Mouse (Mus musculus): ENCODE results near the gene Scfd2.

The Scfd2 gene

DNA sequence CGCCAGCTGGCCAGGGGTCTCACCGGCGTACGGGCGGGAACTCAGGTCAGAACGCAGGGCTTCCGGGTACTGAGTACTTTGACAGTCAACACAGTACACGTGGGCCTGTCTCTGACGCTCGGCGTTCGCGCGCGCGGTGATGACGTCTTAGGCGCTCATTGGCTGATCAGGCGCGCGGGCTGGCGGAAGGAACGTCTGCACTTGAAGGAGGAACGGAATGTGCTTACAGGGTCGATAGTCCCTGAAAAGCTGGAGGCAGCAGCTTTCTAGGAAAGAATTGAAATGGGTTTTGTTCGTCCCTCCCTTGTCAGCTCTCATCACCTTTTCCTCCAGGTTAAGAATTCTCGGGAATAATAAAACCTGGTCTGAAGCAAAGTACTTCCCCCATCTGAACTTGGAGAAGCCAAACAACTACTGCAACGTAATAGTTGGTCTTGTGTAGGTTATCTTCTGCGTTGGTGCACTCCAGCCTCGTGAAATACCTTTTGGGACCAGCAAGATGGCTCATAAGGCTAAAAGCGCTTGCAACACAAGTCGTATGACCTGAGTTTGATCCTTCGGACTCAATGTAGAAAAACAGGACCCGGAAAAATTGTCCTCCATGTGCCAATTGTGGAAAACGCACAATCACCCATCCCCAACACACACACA lies at the start of gene Scfd2:
Gene Scfd2 (minus strand): TSS at position 130 of the 651 bp plus-strand sequence.
- DNase-seq (ENCODE audit: low spot score): peak; percentile 98

GRCm38 (mm10) chr5:74571767-74572166 lies 40.2 kb upstream of the Scfd2 start:
- no peak for DNase-seq (ENCODE audit: low spot score)

- DNase-seq (ENCODE audit: low spot score): no peak
These were observed 29.6 kb upstream of the Scfd2 start for GRCm38 (mm10) chr5:74561151-74561550.

GRCm38 (mm10) chr5:74549566-74549965 lies 18.0 kb upstream of the Scfd2 start:
- no peak for DNase-seq (ENCODE audit: low spot score)

- no peak for DNase-seq (ENCODE audit: low spot score)
These were observed 14.0 kb upstream of the Scfd2 start for GRCm38 (mm10) chr5:74545606-74546005.

GRCm38 (mm10) chr5:74536180-74536947 lies 4.8 kb upstream of the Scfd2 start:
- DNase-seq (ENCODE audit: low spot score): no peak

DNA sequence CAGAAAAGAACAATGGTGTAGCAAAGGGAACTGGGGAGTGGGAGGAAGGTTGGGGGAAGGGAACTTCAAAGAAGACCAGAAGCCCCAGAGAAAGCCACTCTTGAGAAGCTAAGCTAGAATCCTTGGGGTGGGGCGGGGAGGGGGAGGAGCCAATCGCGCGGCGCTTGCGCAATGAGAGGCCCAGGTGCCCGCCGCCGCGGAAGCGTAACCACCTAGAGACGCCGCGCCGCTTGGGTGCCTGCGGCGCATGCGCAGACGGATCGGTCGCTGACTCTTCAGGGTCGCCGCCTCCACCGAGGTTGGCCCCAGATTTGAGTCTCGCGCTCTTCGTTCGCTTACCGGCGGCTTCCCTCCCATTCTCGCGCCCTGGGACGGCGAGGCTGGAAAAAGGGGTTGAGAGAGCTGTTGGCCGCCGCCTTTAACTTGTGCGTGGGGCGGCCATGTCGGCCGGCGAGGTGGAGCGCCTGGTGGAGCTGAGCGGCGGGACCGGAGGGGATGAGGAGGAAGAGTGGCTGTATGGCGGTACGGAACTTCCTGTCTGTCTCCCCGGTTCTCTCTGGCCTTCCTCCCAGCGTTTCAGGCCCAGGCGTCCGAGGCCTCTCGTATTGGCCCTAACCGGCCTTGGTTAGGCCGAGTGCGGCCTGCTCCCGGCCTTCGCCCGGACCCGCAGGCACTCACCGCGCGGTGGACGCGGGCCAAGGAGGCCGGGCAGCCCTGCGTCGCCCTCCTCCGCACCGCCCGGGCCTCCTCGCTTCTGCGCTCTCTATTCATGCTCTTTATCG lies 3.9 kb upstream of the Scfd2 start, which contains the start of gene Fip1l1:
Gene Fip1l1 (plus strand): TSS at position 210 of the 782 bp plus-strand sequence.
- peak; percentile 91 for DNase-seq (ENCODE audit: low spot score)

DNA sequence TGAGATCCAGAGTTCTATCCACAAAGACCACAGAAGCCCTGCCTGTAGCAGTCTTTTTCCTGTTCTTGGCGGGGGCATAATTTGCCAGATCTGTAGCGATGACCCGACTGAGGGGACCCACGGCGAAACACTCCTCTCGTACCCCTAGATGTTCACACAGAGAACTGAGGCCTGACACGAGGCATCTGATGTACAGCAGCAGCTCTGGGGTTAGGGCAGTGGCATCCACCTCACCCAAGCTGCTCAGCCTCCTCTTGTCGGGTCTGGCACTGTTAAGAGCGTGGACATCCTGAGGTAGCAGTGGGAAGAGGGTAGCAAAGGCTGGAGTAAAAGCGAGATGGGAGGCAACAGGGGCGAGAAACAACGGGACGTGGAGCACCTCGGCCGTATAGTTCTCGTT lies 774 bp downstream of the Scfd2 start:
- DNase-seq (ENCODE audit: low spot score): no peak

GRCm38 (mm10) chr5:74527025-74527424 lies 4.5 kb downstream of the Scfd2 start:
- DNase-seq (ENCODE audit: low spot score): no peak

GRCm38 (mm10) chr5:74511686-74512085 lies 19.9 kb downstream of the Scfd2 start:
- peak; percentile 50 for DNase-seq (ENCODE audit: low spot score)

DNA sequence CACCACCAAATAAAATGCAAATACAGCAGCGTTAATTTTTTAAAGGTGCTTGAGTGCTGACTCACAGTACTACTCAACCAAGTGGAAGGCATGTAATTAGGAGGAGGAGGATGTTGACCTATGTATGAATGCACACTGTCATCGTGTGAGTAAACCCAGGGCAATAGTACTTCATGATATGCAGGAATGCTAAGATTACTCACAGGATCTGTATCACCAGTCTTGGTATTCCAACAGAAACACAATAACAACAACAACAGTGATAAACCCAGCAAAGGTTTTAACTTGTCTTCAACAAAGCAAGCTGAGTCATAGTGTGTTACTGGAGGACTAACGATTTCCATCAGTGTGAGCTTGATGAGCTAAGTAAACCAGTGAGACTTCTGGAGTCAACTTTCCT lies 38.9 kb downstream of the Scfd2 start:
- no peak for DNase-seq (ENCODE audit: low spot score)

DNA sequence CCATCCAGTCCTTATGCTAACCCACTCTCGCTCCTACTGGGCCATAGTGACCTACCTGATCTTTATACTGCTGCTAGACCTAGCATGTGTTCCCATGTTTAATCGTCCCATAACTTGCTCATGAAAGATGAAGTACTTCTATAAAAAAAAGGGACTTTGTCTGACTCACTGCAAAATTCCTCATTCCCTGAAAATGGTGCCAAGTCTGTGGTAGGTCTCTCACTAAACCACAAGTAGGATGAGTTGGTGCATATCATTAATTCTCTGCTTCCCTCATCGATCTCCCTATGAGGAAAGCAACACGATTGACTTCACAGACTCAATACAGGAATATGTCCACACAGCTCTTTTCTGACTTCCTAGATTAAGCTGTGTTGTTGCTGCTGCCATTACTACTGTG lies 46.9 kb downstream of the Scfd2 start:
- DNase-seq (ENCODE audit: low spot score): no peak

- DNase-seq (ENCODE audit: low spot score): peak; percentile 20
These were observed 48.9 kb downstream of the Scfd2 start for GRCm38 (mm10) chr5:74482633-74483032.

- no peak for DNase-seq (ENCODE audit: low spot score)
These were observed 49.5 kb downstream of the Scfd2 start for GRCm38 (mm10) chr5:74482034-74482433.

DNA sequence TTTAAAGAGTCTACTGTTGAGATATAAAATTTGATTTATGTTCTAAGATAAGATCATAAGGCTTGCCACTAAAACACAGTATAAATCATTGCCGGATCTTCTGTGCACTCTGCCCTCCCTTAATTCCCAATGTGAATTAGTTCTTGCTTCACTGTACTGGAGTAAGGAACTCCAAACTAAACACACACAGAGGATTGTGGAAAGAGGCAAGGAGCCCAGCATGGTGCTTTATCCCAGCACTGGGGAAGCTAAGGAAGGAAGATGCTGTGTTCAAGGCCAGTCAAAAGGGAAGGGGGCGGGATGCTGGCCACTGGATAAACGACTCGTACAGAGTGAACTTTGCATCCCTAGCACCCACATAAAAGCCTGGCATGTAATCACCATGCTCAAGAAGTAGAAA lies 51.1 kb downstream of the Scfd2 start:
- no peak for DNase-seq (ENCODE audit: low spot score)

DNA sequence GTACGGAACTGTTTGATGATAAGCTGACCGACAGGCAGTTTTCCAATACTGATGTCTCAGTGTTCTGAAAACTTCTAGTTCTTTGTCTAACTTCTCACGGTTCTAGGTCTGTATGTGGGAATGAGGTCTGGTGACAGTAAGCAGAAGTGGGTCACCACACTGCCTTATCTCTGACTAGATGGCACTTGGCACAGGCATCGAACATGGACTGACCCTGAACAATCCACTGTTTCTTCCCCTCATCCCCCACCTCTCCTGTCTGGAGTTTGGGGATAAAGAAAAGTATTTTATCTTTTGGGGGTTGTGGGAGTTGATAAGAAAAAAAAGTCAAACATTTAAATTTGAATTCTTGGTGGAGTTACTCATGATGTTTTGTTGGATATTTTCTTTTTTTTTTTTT lies 51.6 kb downstream of the Scfd2 start:
- DNase-seq (ENCODE audit: low spot score): no peak

- DNase-seq (ENCODE audit: low spot score): no peak
These were observed 52.4 kb downstream of the Scfd2 start for GRCm38 (mm10) chr5:74479157-74479556.

DNA sequence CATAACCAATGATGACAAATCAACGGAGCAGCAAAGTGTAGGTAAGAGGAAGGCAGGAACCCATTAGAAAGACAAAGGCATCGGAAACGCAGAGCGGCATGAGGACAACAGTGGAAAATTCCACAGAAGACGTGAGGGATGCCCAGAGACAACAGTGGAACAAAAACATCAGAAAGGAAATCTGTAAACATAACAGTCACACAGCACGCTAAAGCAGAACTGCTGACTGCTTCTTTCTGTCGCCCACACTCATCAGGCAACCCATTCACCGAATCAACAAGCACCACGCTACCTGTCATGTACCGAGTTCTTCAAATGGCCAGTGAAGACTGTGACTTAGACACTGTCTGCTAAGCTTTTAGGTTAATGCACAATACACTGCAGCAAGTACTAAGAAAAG lies 55.0 kb downstream of the Scfd2 start:
- DNase-seq (ENCODE audit: low spot score): no peak

- no peak for DNase-seq (ENCODE audit: low spot score)
These were observed 58.4 kb downstream of the Scfd2 start for GRCm38 (mm10) chr5:74473117-74473516.

GRCm38 (mm10) chr5:74470819-74471218 lies 60.7 kb downstream of the Scfd2 start:
- DNase-seq (ENCODE audit: low spot score): no peak

- no peak for DNase-seq (ENCODE audit: low spot score)
These were observed 61.9 kb downstream of the Scfd2 start for GRCm38 (mm10) chr5:74469620-74470019.

DNA sequence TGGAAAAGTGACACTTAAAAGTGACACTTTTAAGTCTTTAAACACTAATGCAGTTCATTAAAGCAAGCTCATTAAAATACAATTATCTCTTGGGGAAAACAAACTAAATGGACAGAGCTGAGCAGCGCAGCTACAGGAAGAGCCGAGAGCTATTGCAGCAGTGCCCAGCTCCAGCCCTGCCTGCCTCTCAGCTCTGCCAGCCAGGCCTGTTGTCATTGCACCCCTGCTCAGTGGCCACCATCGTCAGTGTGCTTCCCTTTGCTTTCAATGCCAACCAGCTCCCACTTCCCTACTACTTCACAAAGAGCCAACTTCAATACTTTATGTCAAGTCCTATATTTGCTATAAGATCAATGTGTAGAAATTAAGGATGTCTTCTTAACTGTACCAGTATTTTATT lies 63.8 kb downstream of the Scfd2 start:
- DNase-seq (ENCODE audit: low spot score): no peak

DNA sequence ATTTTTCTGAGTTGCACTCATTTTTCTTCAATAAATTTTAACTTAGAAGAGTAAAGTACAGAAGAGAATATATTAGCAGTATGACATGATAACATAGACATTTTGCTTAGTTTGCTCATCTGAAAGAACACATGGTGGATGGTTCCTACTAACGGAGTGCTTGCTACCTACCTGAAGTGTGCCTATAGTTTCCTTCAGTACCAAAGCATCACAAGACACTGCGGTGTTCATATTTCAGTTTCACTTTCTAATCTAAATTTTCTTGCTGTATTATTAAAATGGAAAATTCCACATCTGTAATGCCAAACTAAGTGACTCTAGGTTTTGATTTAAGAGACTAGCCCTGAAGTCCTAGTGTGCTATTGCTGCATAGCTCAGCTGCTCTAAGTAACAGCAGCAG lies 74.8 kb downstream of the Scfd2 start:
- DNase-seq (ENCODE audit: low spot score): no peak
